Mouse (Mus musculus) urinary bladder, postnatal 14 days (tissue): Measurements from ENCODE around the gene Fam89b.
A peak's percentile ranks its signal among the peaks of the same experiment; 100 is the strongest.

Source experiments
- DNase-seq: peaks from one replicate; pipeline ENCODE4 v3.0.0; 2021; ENCODE audit warnings: low spot score

Fam89b gene

DNA sequence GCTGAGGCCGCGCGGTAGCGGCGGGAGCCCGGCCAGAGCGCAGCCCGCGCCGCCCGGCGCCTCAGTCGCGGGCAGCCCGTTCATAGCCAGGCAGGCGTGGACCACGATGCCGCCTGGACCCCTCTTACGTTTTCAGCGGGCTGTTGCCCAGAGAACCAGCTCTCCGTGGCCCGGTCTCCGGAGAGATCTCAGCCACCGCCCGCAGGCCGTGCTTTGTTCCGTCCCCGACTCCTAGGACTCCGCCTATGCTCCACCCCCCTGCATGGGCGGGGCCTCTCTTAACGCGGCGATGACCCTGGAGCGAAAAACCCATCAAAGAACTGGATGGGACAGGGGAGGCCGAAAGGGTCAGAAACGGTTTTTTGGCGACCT is at the start of gene Fam89b:
Gene Fam89b (minus strand): TSS at position 210 of the 372 bp plus-strand sequence.
- DNase-seq, result peak; percentile 93

DNA sequence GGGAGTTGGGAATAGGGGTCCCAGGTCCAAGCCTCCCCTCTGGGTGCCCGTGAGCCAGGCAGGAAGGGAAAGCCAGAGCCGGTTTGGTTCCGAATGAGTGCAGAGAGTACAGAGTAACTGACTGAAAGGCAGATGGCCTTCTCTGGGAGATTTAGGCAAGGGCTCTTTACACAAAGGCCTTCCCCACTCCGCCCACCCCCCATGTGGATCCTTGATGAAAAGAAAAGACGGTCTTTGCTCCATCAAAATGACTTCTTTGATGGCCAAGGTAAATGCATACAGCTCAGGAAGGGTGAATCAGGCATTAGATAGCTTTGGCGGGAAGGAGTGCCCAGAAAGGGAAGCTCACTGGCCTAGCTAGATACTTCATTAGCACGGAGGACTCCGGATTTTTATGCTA is 48.9 kb upstream of the Fam89b start:
- DNase-seq, result no peak

DNA sequence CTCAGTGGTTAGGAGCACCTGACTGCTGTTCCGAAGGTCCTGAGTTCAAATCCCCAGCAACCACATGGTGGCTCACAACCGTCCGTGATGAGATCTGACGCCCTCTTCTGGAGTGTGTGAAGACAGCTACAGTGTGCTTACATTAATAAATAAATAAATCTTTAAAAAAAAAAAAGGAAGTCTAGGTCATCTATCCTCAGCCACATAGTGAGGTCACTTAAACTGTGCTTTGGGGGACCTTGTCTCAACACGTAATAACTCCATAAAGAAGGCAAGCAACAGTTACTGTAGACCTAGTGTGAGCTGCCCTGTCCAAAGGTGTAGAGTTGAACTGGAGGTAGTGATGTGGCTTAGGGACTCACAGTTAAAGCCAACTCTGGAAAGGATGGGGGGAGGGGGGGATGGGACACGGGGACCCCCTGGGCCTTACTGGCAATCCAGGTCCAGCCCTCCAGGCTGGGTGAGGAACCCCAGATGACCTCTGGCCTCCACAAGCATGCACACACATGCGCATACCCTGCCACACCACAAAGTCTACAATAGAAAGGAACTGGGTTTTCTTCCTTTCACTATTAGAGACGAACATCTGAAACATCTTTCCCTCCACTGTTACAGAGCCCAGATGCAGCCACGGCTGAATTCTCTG is 48.1 kb upstream of the Fam89b start:
- no peak for DNase-seq

DNA sequence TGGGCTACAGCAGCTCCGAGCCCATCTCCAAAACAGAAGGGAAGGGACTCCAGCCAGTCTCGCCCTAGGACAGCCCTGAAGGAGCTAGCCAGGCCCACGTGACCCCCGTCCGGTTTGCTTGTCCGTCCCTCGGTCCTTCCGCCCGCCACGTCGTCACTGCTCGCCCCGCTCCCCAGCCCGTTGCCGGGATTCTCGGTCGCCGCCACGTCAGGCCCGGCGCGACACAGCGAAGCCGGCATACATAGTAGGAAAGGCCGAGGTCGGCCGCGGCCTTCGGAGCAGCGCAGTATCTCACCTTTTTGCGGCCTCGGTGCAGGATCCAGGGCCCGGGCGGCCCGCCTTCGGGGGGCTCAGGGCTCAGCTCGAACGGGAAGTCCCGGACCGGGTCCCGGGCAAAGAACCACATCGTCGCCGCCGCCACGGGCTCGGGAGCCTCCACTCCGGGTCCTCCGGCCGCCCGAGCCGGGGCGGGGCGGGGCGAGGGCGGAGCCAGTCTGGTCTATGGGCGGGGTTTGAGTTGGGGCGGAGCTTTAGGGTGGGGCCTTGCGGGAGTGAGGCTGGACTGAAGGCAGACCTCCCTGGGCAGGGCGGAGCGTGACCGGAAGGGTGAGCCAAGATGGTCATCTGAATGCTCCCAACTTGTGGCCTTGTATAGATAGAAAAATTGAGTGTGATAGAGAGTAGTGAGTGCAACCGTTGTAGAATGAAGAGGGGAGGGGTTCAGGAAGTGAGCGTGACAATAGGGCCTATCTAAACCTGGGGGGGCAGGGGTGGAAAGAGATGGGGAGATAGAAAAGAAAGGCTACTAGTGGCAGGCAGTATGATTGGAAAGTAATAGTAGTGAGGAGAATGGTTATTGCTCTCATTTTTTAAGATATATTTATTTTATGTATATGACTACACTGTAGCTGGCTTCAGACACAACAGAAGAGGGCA is 41.7 kb upstream of the Fam89b start, which contains the start of gene Scyl1:
Gene Scyl1 (minus strand): TSS at position 495 of the 936 bp plus-strand sequence.
- DNase-seq, result peak; percentile 96

DNA sequence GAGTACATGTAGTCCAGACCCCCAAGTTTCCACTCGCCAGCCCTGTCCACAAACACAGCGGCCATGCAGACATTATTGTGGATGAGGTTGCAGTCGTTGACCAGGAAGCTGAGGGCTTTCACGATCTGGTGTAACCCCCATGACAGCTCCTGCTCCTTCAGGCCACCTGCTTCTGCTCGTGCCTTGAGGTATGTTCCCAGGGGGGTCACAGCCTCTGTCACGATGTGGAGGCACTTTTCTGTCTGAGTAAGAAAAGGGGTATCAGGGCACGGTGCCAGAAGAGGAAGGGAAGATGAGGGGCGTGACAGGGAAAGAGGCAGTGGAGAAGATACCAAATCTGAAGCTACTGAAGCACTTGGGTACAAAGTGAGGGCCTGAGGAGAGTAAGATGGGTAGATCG is 40.9 kb upstream of the Fam89b start:
- no peak for DNase-seq

DNA sequence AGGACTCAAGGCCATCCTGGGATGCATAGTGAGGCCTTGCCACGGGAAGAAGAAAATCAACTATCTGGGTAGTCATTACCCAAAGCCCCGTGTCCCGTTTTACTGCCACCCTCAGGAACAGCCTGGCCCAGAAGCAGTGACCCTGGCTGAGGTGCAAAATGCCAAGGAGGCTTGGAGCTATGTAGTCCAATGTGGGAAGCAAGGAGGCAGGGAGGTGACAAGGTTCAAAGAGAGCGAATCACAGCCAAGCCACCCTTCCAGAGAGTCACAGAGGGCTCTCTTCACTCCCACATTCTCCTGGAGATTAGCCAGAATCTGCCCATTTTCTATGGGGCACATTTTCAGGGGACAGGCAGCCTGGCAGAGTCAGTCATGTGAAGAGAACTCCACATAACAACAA is 37.8 kb upstream of the Fam89b start:
- no peak for DNase-seq

DNA sequence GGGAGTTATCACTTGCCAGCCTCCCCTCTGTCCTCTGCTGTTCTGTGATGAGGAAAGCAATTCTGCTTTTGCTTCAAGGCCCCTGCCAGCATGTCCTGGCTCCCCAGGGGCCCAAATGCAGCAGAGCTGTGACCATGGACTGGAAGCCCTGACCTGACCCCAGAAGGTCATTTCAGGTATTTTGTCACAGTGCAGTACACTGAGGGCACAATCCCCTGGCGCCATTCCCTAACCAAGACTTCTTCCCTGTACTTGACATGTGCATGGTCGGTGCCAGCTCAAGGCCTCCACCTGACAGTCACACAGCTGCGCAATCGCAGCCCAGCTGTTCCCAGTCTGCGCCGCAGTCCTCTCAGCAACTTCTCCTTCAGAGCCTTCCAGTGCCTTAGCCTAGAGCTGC is 33.7 kb upstream of the Fam89b start:
- DNase-seq, result no peak

DNA sequence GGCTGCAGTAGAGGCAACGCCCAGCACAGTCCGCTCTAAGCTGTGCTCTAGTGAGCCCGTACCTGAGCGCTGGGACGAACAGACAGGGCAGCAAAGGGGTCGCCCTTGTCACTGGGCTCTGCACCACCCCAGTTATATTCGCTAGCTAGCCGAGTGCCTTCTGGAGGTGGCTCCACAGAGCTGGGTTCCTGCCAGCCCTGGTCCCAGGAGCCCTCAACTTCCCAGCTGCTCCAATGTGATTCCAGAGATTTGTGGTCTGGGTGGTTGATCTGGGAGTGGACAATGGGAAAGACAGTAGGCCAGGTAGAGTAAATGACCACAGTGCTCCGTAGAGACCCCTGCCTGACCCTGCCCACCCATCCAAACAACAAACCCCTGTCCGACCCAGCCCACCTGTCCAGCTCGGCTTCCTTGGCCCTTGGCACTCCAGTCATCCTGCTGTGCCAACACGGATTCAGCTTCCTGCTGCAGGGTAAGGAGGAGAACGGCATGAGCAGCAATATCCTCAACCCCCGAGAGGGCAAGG is 29.5 kb upstream of the Fam89b start:
- no peak for DNase-seq

DNA sequence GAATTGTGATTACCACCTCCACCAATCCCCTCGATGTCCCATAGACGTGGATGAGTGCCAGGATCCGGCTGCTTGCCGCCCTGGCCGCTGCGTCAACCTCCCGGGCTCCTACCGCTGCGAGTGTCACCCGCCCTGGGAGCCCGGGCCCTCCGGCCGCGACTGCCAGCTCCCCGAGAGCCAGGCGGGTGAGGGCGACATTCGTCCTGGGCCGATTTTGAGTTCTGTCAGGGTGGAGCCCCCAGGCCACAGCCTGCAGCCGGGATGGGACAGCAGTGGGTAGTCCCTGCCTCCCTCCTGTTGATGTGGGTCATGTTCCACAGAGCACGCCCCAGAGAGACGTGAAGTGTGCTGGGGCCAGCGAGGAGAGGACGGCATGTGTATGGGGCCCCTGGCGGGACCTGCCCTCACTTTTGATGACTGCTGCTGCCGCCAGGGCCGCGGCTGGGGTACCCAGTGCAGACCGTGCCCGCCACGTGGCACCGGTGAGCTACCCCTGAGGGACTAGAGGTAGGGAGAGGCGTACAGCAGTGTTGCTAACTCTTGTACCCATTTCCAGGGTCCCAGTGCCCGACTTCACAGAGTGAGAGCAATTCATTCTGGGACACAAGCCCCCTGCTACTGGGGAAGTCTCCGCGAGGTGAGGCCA is 27.7 kb upstream of the Fam89b start:
- no peak for DNase-seq

DNA sequence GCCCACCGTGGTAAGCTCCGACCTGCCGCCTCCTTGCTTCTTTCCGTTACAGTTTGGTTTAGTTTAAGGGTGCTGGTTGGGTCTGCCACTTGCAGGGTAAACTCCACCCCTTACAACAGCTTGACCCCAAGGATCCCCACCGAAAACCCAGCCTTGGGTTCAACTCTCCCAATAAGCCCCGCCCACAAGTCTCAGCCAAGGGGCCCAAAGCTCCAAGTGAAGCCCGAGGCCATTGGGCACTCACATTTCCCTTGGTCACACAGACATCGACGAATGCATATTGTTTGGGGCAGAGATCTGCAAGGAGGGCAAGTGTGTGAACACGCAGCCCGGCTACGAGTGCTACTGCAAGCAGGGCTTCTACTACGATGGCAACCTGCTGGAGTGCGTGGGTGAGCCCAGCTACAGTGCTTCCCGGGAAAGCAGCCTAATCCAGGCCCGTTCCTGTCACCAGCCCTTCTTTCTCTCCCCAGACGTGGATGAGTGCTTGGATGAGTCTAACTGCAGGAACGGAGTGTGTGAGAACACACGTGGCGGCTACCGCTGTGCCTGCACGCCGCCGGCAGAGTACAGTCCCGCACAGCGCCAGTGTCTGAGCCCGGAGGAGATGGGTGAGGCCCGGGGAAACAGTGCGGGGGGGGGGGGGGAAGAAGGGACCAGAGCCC is 27.0 kb upstream of the Fam89b start:
- no peak for DNase-seq

DNA sequence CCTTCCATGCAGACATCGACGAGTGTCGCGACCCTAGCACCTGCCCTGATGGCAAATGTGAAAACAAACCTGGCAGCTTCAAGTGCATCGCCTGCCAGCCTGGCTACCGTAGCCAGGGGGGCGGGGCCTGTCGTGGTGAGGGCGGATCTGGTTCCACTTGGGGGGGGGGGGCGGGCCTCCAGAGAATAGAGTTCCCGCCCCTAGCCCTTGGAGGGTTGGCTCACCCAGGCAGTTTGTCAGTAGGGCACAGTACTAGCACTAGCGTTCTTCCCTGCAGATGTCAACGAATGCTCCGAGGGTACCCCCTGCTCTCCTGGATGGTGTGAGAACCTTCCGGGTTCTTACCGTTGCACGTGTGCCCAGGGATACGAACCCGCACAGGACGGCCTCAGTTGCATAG is 22.3 kb upstream of the Fam89b start:
- DNase-seq, result peak; percentile 60

DNA sequence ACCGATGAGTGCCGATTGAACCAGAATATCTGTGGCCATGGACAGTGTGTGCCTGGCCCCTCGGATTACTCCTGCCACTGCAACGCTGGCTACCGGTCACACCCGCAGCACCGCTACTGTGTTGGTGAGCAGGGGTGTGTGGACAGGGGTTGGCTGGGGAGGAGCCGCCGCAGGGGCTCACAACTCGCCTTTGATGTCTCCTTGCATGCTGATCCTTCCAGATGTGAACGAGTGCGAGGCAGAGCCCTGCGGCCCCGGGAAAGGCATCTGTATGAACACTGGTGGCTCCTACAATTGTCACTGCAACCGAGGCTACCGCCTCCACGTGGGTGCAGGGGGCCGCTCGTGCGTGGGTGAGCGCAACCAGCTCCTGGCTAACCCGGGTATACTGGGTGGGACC is 21.5 kb upstream of the Fam89b start:
- no peak for DNase-seq

DNA sequence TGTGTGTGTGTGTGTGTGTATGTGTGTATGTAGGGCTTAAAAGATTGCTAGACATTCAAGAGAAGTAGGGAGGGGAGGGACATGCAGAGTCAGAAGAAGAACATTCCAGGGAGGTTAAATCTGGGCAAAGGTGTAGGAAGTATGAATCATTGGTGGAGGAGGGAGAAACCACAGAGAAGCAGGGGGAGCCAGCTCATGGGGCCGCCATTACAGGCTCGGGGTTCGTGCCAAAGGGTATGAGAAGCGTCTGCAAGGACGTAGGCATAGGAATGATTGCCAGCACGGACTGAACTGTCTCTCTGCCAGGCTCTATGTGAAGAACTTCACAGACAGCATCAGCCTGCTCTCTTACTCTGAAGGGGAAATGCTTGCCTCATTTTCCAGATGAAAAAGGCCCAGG is 20.0 kb upstream of the Fam89b start:
- peak; percentile 48 for DNase-seq

DNA sequence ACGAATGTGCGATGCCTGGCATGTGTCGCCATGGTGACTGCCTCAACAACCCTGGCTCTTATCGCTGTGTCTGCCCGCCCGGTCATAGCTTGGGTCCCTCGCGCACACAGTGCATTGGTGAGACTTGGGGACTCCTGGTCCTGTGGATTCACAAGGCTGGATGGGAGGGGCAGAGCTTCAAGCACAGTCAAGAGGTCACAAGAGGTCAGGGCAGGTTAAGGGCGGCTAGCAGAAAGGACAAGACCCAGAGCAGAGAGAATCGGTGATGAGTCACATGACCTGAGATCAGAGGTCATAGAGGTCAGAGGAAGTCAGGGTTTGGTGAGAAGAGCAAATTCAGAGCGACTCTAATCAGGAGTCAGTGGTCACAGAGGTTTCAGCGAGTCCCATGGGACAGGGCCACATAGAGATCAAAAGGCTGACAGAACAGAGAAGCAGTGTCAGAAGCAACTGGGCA is 17.5 kb upstream of the Fam89b start:
- DNase-seq, result no peak

DNA sequence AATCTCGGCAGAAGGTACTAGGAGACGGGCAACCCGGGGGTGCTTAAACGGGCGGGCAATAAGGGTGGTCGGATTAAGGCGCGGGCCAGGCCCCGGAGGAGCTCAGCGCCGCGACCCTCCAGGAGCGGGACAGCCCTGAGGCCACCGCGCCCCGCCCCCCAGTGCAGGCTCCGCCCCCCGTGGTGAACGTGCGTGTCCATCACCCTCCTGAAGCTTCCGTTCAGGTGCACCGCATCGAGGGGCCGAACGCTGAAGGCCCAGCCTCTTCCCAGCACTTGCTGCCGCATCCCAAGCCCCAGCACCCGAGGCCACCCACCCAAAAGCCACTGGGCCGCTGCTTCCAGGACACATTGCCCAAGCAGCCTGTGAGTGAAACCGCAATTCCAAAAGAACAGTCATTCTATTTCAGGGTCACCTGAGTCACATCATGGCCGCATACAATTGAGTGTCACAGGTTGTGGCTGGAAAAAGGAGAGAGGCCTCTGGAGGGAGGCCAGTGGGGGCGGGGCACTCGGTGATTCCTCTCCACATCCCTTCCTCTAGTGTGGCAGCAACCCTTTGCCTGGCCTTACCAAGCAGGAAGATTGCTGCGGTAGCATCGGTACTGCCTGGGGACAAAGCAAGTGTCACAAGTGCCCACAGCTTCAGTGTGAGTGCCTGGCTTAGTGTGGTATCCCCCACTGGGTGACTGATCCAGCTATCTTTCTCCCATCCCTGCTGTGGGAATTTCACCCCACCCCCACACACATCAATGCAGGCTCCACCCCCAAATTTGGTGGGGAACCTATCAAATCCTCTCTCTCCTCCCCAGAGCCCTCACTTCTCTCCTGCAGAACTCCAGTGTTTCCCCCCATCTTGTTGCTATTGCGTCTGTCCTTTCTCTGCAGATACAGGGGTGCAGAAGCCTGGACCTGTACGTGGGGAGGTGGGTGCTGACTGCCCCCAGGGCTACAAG is 16.6 kb upstream of the Fam89b start:
- DNase-seq, result no peak

DNA sequence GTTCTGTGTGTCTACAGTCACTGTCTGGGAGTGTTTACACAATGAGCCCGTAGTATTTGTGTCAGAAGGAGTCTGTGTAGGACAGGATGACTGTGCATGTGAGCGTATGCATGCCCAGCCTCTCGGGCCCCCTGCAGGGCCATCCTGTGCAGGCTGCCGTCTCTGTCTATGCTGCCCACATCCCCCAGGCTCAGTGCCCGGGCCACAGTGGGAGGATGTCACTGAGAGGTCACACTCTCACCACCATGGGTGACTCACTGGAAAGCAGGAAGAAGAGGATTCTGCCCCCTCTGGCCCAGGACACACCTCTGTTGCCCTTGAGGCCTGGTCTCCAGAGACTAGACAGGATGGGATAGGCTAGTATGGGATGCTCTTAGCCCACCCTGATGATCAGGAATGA is 14.1 kb upstream of the Fam89b start:
- no peak for DNase-seq

DNA sequence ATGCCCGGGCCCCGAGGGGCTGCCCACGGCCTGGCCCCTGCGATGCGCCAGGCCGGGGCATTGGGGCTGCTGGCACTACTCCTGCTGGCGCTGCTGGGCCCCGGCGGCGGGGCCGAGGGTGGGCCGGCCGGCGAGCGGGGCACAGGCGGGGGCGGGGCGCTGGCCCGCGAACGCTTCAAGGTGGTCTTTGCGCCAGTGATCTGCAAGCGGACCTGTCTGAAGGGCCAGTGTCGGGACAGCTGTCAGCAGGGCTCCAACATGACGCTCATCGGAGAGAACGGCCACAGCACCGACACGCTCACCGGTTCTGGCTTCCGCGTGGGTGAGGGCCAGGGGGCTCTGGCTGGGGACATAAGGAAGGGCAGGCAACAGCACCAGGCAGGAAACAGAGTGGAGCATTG is 12.8 kb upstream of the Fam89b start:
- DNase-seq, result no peak

DNA sequence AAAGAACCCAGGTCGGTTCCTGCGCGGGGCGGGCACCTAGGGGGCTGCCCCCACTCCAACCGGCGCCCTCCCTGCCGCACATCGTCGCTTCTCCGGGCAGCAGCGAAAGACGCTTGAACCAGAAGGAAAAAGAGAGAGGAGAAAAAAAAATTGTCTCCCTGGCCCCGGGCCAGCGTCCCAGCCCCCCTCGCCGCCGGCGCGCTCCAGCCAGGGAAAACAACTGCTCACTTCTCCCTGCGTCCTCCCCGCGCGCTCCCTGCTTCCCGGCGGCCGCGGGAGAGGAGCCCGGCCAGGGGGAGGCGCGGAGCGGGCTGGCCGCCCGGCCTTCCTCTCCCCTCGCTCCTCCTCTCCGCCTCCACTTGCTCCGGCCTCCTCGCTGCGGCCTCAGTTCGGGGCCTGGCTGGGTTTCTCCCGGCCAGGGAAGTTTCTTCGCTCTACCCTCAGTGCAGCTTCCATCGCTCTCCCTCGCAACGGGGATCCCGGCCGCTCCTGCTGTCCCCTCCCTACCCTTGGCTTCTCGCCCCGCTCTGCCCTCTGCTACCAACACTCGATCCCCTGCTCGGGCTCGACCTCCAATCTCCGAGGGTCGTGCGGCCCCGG is 12.3 kb upstream of the Fam89b start:
- peak; percentile 84 for DNase-seq

DNA sequence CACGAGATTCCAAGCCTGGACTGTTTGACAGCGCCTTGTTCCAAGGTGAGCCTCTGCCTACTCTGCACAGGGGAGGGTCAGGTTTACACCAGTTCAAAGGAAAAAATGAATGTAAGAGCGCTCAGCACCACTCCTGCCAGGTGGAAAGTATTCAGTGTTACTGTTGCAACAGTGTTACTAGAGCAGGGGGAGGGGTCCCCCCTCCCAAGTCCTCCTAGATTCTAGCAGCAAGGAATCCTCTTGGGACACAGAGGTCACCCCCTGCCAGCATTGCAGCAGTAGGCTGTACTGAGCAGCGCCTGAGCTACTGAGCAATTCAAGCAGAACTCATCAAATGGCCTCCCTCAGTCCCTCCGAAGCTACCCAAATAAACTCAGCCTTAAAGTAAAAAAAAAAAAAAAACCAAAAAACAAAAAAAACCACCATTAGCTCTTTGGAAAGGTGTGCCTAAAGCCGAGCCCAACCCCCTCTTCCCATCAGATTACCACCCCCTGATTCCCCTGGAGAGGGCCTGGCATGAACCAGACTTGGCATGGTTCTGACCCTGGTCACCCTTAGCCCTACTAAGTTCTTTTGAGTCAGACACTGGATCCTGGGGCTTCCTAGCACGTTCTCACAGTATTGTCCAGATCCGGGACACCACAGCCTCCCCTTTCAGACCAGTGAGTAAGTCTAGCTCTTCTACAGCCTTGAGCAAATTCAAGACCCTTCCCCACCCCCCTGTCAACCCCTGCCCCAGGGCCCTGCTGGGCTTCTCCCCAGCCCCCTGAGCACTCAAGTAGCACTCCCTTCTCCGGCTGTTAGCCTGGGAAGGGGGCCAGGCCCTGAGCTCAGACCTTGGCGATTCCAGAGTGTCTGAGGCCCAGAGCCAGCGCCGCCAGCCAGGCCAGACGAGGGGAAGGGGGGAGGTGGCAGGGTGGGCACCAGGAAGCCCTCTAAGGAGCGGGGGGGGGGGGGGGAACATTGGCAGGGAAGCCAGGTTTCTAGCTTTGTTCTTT is 11.2 kb upstream of the Fam89b start, which contains the start of gene Ltbp3:
Gene Ltbp3 (plus strand): TSS at position 585 of the 998 bp plus-strand sequence.
- peak; percentile 78 for DNase-seq
